In the genomic region with DNA sequence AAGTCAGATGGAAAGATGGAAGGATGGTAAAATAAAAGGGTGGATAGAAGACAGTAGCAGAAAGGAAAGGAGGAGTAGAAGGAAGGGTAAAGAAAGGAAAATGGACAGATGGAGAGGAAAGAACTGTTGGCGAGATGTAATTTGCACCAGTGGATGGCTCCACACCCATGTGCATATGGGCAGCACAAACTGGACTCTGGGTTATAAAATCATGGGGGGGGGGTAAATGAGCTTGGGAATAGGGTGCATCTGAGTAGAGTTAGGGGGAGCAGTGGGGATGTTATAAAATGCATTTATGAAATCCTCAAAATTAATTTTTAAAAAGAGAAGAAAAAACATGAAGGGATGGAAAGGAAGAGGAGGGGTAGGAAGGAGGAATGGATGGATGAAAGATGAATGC, we compare ENCODE assay signal across 8 mouse cellular contexts. TPM values are rescaled to one million over a fixed set of nuclear protein-coding genes. Genes with fewer than 3 reads are reported as not detected.
DNase-seq lines count a peak whose midpoint lies in the region; ATAC-seq and TF ChIP-seq lines count a peak whose summit lies in the region.

No protein-coding gene starts in this region.

- no peaks in the 10 kb centered on the region for H3K9me3 ChIP-seq in kidney, embryonic 14.5 days (ENCODE audit: control insufficient read depth, low read length)
- H3K9me3 ChIP-seq in hindbrain, embryonic 16.5 days (ENCODE audit: control insufficient read depth, low read length) = no peaks in the 10 kb centered on the region
- no peaks in the 10 kb centered on the region for H3K9me3 ChIP-seq in midbrain, embryonic 15.5 days

- peak overlapping the region; percentile 51 for H3K4me3 ChIP-seq in kidney, embryonic 14.5 days (ENCODE audit: low read length)
- H3K4me3 ChIP-seq in cortical plate, adult 2 months (ENCODE audit: insufficient read depth, low read length) = peak overlapping the region; percentile 41
- peak overlapping the region; percentile 58 for H3K4me3 ChIP-seq in hindbrain, embryonic 16.5 days (ENCODE audit: low read length)
- H3K4me3 ChIP-seq in midbrain, embryonic 15.5 days = peak overlapping the region; percentile 51

- ATAC-seq in kidney, embryonic 14.5 days (ENCODE audit: low FRiP score, low TSS enrichment) = no peak
- ATAC-seq in hindbrain, embryonic 16.5 days = no peak
- peak; percentile 38; the same call in 1 of the 2 replicates for ATAC-seq in midbrain, embryonic 15.5 days (replicated peaks)

- H3K4me2 ChIP-seq in kidney, embryonic 14.5 days (replicated peaks; ENCODE audit: low read depth, low read length) = peak overlapping the region; percentile 41
- H3K4me2 ChIP-seq in hindbrain, embryonic 16.5 days (ENCODE audit: low read length) = peak overlapping the region; percentile 60
- peak overlapping the region; percentile 54 for H3K4me2 ChIP-seq in midbrain, embryonic 15.5 days

- peak overlapping the region; percentile 56; the same call in 1 of the 2 replicates for H3K9ac ChIP-seq in kidney, embryonic 14.5 days (ENCODE audit: low read depth, low read length)
- peak overlapping the region; percentile 71 for H3K9ac ChIP-seq in hindbrain, embryonic 16.5 days (ENCODE audit: low read depth, low read length)
- H3K9ac ChIP-seq in midbrain, embryonic 15.5 days = peak overlapping the region; percentile 59

- H3K4me1 ChIP-seq in kidney, embryonic 14.5 days (ENCODE audit: control insufficient read depth, insufficient read depth, low read length) = no peaks in the 10 kb centered on the region
- H3K4me1 ChIP-seq in cortical plate, adult 2 months (ENCODE audit: control insufficient read depth, insufficient read depth, low read length) = no peaks in the 10 kb centered on the region
- no peaks in the 10 kb centered on the region; the same call in 1 of the 2 replicates for H3K4me1 ChIP-seq in hindbrain, embryonic 16.5 days (ENCODE audit: control insufficient read depth, insufficient read depth, low read depth, low read length)
- peaks cover 11% of the 10 kb centered on the region; the same call in 1 of the 2 replicates for H3K4me1 ChIP-seq in midbrain, embryonic 15.5 days

- H3K27ac ChIP-seq in kidney, embryonic 14.5 days (ENCODE audit: low read depth, low read length) = no peak overlapping the region
- H3K27ac ChIP-seq in cortical plate, adult 2 months (ENCODE audit: insufficient read depth, low read length) = peak overlapping the region; percentile 36; the same call in 1 of the 2 replicates
- H3K27ac ChIP-seq in hindbrain, embryonic 16.5 days (ENCODE audit: low read depth, low read length) = no peak overlapping the region
- H3K27ac ChIP-seq in midbrain, embryonic 15.5 days = peak overlapping the region; percentile 75; the same call in 1 of the 2 replicates

- no peak for TF ChIP-seq CTCF in cortical plate, adult 2 months (IDR thresholded peaks at IDR 0.05; ENCODE audit: extremely low read depth, insufficient read depth, low read length)

- TF ChIP-seq POLR2A in cortical plate, adult 2 months (IDR thresholded peaks at IDR 0.05; ENCODE audit: extremely low read depth, insufficient read depth, low read length) = no peak

- WGBS in kidney, embryonic 14.5 days = 81% methylated on average over 1 of the region's 1 CpGs
- 40% methylated on average over 1 of the region's 1 CpGs for WGBS in hindbrain, embryonic 16.5 days
- WGBS in midbrain, embryonic 15.5 days = 42% methylated on average over 1 of the region's 1 CpGs

- DNase-seq in kidney, postnatal 36 days = no peak
- DNase-seq in adrenal gland, adult 8-10 months = no peak
- DNase-seq in Muller cell, postnatal 12 days (ENCODE audit: inconsistent ontology term) = no peak
- DNase-seq in frontal cortex, postnatal 10 days (ENCODE audit: low spot score in 2 of 2) = no peak

- H3K36me3 ChIP-seq in kidney, embryonic 14.5 days (ENCODE audit: control insufficient read depth, insufficient read depth, low read length) = no peaks in the 10 kb centered on the region
- H3K36me3 ChIP-seq in hindbrain, embryonic 16.5 days (ENCODE audit: control insufficient read depth, insufficient read depth, low read length) = peaks cover 5% of the 10 kb centered on the region; the same call in 1 of the 2 replicates
- no peaks in the 10 kb centered on the region for H3K36me3 ChIP-seq in midbrain, embryonic 15.5 days (replicated peaks)

- no peaks in the 10 kb centered on the region for H3K27me3 ChIP-seq in kidney, embryonic 14.5 days (ENCODE audit: control insufficient read depth, insufficient read depth, low read length)
- H3K27me3 ChIP-seq in hindbrain, embryonic 16.5 days (replicated peaks; ENCODE audit: control insufficient read depth, insufficient read depth, low read length) = no peaks in the 10 kb centered on the region
- H3K27me3 ChIP-seq in midbrain, embryonic 15.5 days (replicated peaks) = no peaks in the 10 kb centered on the region

RNA-seq across cellular contexts. Expression of gene Ids, which starts 0.7 kb away (rescaled TPM):
- polyA plus RNA-seq in kidney, embryonic 14.5 days (2014; fragmentation: Nextera tagmentation; extraction: Ambion mirVana) = 2.5 and 3.0 TPM in 2 replicates
- 259 and 275 TPM in 2 replicates for polyA plus RNA-seq in cortical plate, adult 2 months (2012; rRNA removed)
- polyA plus RNA-seq in hindbrain, embryonic 16.5 days (2015; fragmentation: Nextera tagmentation; extraction: Ambion mirVana) = 14.5 and 17.7 TPM in 2 replicates
- 16.5 and 16.9 TPM in 2 replicates for polyA plus RNA-seq in midbrain, embryonic 15.5 days (2015; fragmentation: Nextera tagmentation; extraction: Ambion mirVana)
- total RNA-seq in adrenal gland, adult 8-10 months (2022) = 10 to 100 TPM; 35.0 to 57.8 (median 49.0) TPM

RNA-seq across cellular contexts. Expression of gene 1110012L19Rik, which starts 21.5 kb away (rescaled TPM):
- 36.1 and 39.3 TPM in 2 replicates for polyA plus RNA-seq in kidney, embryonic 14.5 days (2014; fragmentation: Nextera tagmentation; extraction: Ambion mirVana)
- 15.8 and 17.4 TPM in 2 replicates for polyA plus RNA-seq in cortical plate, adult 2 months (2012; rRNA removed)
- 38.6 and 45.1 TPM in 2 replicates for polyA plus RNA-seq in hindbrain, embryonic 16.5 days (2015; fragmentation: Nextera tagmentation; extraction: Ambion mirVana)
- 35.3 and 40.2 TPM in 2 replicates for polyA plus RNA-seq in midbrain, embryonic 15.5 days (2015; fragmentation: Nextera tagmentation; extraction: Ambion mirVana)
- 10 to 100 TPM; 16.0 to 21.0 (median 19.9) TPM for total RNA-seq in adrenal gland, adult 8-10 months (2022)

Comparison
In these comparisons a context has a peak if more than half of its experiments do, and no peak if none do; other contexts are left out.
1. H3K27ac ChIP-seq: peak in cortical plate, adult 2 months (single experiment) and midbrain, embryonic 15.5 days (single experiment); none in kidney, embryonic 14.5 days (single experiment) and hindbrain, embryonic 16.5 days (single experiment).
2. RNA of gene Ids, which starts 0.7 kb away (polyA plus RNA-seq): 259 to 275 TPM in cortical plate, adult 2 months; 14.5 to 17.7 TPM in hindbrain, embryonic 16.5 days, 16.5 to 16.9 TPM in midbrain, embryonic 15.5 days and 2.5 to 3.0 TPM in kidney, embryonic 14.5 days; every median in the first group is over 10 times any median in the second.
3. Peak in every context shown above with its lines, with median percentiles within 50 percentile points of each other: H3K4me2 ChIP-seq, H3K4me3 ChIP-seq and H3K9ac ChIP-seq.